Mouse (Mus musculus) cerebellum, postnatal 25 days (tissue): ENCODE results near the gene Usp4.

Experiments
- DNase-seq, 2 experiments: peaks; one replicate each; pipeline ENCODE4 v3.0.0; 2021; ENCODE audit warnings: mixed read lengths in 2 of 2

Gene Usp4

DNA sequence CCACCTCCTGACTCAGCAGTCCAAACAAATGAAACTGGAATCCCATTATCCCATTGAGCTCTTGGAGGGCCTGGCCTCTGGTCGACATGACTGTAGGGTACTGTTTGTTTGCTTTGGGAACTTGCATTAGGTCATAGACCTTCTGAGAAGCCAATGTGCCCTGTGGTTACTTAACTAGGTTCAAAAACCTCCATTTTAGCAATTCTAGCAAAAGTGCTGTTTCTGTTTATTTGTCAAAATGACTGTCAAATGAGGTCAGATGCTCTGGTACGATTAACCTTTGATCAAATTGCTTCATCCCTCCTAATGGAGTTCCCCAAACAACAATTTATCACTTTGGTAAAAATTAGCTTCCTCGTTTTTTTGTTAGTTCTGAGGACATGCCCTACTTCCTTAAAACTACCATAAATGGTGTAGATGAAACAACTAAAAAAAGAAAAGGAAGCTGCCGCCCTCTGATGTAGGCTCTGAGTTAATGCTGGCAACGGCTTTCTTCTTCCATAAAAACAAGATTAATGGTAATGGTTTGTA lies 5.3 kb upstream of the Usp4 start:
- no peak for DNase-seq

GRCm38 (mm10) chr9:108343331-108343730 lies 4.3 kb upstream of the Usp4 start:
- DNase-seq, result no peak

DNA sequence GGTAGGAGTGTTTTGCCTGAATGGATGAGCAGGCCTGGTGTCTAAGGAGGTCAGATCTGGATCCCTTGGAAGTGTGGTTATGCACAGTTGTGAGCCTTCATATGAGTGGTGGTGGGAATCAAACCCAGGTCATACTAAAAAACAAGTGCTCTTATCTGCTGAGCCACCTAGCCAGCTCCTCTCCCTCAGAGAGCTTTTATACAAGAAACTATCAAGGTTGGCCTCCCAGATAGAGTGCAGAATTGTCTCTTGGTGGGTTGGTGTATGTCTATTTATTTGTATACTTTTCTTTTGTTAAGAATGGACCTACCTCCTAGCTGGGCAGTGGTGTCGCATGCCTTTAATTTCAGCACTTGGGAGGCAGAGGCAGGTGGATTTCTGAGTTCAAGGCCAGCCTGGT lies 3.8 kb upstream of the Usp4 start:
- DNase-seq, result no peak

- DNase-seq, result no peak
These were observed 3.2 kb upstream of the Usp4 start for GRCm38 (mm10) chr9:108344471-108344870.

- no peak for DNase-seq
These were observed 629 bp upstream of the Usp4 start for GRCm38 (mm10) chr9:108347024-108347423.

- DNase-seq, result no peak
These were observed 632 bp downstream of the Usp4 start for GRCm38 (mm10) chr9:108348290-108348680.

DNA sequence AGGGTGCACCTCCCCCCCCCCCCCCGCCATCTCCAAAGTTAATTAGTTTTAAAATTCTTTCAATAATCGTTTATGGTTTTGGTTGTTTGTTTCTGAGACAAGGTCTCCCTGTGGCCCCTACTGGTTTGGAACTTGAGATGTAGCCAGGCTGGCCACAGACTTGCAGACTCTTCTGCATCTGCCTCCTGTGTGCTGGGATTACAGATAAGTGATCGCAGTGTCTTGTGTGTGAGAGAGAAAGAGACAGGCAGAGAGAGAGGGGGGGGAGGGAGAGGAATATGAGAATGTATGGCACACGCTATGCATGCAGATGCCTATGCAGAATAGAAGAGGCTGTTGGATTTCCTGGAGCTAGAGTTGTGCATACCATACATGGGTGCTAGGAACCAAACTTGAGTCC lies 2.1 kb downstream of the Usp4 start:
- no peak for DNase-seq

- no peak for DNase-seq
These were observed 30.6 kb downstream of the Usp4 start for GRCm38 (mm10) chr9:108378234-108378633.

DNA sequence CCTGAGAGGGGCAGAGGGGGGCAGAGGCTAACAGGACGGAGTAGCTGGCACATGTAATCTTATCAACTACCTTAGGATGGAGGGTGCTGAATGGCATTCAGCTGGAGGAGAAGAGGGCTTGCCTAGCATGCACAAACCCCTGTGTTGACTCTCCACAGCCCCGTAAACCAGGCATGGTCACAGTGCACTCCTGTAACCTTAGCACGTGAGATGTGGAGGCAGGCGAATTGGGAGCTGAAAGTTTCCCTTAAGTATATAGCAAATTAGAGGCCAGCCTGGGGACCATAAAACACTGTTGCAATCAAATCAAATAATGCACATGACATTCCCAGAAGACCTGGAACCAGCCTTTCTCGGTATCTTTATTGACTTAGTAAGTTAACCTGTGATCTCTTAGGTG lies 31.1 kb downstream of the Usp4 start:
- no peak for DNase-seq

- no peak for DNase-seq
These were observed 31.6 kb downstream of the Usp4 start for GRCm38 (mm10) chr9:108379294-108379693.

- DNase-seq, result no peak
These were observed 33.7 kb downstream of the Usp4 start for GRCm38 (mm10) chr9:108381382-108381781.

DNA sequence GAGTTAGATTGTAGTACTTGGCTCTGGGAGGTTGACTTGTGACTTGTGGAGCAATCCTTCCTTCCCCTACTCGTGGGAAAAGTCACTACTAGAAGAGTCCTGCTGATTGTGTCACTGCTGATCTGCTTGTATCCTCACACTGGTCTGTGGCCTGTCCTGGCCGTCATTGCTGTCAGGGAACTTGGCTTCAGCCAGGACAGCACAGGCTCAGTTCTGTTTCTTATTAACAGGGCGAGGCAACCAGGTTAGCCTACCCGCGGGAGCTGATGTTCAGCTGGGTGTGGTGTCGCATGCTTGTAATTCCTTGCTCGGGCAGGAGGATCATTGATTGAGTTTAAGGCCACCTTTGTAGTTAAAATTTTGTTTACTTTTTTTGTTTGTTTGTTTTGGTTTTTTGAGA lies 37.4 kb downstream of the Usp4 start:
- DNase-seq, result no peak

GRCm38 (mm10) chr9:108386816-108387215 lies 39.2 kb downstream of the Usp4 start:
- DNase-seq, result no peak

- DNase-seq, result no peak
These were observed 40.9 kb downstream of the Usp4 start for GRCm38 (mm10) chr9:108388601-108389000.

- no peak for DNase-seq
These were observed 41.6 kb downstream of the Usp4 start for GRCm38 (mm10) chr9:108389220-108389619.

DNA sequence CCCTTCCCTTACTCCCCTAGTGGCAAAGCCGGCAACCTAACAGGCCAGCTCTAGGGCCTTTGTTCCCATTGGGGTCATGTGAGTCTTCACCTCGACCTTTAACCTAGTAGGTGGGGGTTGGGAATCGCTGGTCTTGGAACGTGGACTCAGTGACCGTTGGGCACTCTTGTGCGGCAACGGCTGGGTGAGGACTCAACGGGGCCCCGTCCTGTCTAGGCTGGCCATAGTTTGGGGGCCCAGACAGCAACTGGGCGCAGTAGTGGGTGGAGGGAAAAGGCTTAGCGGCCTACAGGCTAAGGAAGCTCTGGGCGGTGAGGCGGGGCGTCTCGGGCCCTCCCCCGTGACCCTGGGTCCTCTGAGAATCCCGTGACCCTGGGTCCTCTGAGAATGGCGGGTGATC lies 45.0 kb downstream of the Usp4 start, which contains the start of gene 1700102P08Rik:
Gene 1700102P08Rik (plus strand): TSS at position 130 of the 400 bp plus-strand sequence.
- no peak for DNase-seq

GRCm38 (mm10) chr9:108394191-108394590 lies 46.5 kb downstream of the Usp4 start:
- DNase-seq, result no peak

DNA sequence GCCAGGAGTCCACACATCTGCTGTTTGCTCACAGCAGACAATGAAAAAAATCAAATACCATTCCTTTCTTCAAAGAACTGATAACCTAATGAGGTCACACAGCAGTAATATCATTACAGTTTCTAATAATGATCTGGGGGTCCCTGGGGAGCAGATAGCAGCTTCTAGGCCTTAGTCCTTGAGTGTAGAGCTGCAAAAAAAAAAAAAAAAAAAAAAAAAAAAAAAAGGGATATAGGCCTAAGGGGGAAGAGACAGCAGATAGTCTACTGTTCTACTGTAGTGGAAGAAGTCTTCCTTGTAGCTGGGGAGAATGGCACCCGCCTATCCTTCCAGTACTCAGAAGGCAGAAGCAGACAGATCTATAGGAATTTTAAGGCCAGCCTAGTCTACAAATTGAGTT lies 47.8 kb downstream of the Usp4 start:
- no peak for DNase-seq

- DNase-seq, result peak; percentile 54 to 71
These were observed 50.7 kb downstream of the Usp4 start for GRCm38 (mm10) chr9:108398324-108398723.

- peak; percentile 47 to 59 for DNase-seq
These were observed 53.7 kb downstream of the Usp4 start for GRCm38 (mm10) chr9:108401186-108401960.

- DNase-seq, result no peak
These were observed 55.4 kb downstream of the Usp4 start for GRCm38 (mm10) chr9:108403081-108403480.

DNA sequence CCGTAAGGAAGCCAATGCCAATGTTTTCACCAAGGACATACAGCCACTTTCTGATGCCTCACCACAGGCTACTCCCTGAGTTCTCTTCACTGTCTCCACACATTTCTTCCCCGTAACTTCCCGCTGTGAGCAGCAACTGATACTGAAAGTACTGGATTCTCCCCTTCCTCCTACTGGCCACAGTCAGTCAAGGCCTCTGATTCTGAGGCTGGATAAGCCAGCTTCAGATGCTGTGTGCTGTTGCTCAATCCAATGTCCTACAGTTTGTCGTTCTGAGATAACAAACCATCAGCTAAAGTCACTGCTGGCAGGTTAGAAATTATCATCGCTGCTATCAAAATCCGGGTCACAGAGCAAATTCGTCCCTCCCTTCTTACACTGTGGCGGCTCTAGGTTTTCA lies 56.8 kb downstream of the Usp4 start:
- no peak for DNase-seq

GRCm38 (mm10) chr9:108409535-108409934 lies 61.9 kb downstream of the Usp4 start:
- DNase-seq, result no peak

DNA sequence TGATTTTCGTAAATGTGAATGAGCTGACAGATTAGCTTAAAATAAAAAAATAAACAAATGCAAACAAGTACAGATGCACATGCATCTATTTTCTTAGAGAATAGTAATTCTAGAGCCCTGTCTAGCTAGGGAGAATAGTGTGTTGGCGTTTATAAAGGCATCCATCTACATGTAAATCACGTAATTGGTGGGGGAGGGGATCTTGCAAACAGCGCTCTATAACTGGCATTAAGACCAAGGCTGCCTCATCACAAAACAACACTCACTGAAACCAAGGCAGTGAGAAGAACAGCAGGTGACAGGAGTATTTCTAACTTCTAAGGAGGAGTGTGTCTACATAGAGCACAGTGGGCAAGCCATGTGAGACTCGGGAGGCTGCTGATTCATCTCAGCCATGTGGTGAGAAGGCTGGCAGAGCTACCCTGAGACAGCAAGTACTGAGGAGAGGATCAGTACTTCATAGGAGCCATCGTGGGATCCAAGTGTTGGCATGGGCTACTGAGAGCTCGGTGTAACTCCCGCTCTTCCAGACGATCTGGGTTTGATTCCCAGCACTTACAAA lies 63.8 kb downstream of the Usp4 start:
- DNase-seq, result no peak
